Mouse (Mus musculus) thymus, adult 2 months (tissue): Measurements from ENCODE around the gene 3100002H09Rik.

Experiments
- CTCF ChIP-seq: fragments of 200-500 bp; IDR thresholded peaks from 2 replicates; pipeline ENCODE4 v1.5.1; 2012; ENCODE audit warnings: mild to moderate bottlenecking, control low read depth, low read length, moderate library complexity, borderline replicate concordance; ENCODE audit not compliant: control insufficient read depth, poor library complexity, insufficient read depth; ENCODE audit errors: extremely low read depth
- POLR2A ChIP-seq: fragments of 200-500 bp; IDR thresholded peaks from 2 replicates; pipeline ENCODE4 v1.6.1; 2012; ENCODE audit warnings: mild to moderate bottlenecking, low read length, control low read depth, moderate library complexity; ENCODE audit not compliant: control insufficient read depth, poor library complexity, insufficient read depth; ENCODE audit errors: extremely low read depth

GRCm38 (mm10) chr4:124656518-124656853 is 45.9 kb upstream of the 3100002H09Rik start, which contains the start of gene Pou3f1:
- no peak for TF ChIP-seq CTCF
- no peak for TF ChIP-seq POLR2A
